Mouse (Mus musculus) heart, embryonic 13.5 days (tissue): Measurements from ENCODE around the gene Tmc5. TPM values are rescaled to one million over a fixed set of nuclear protein-coding genes. Genes with fewer than 3 reads are reported as not detected.

Experiments
- ATAC-seq: fragments of 200-750 bp; cut with Nextera tagmentation; 2 replicates; pipeline ENCODE4 v1.8.0; 2017; ENCODE audit warnings: moderate TSS enrichment; ENCODE audit not compliant: insufficient number of reproducible peaks, low FRiP score, low TSS enrichment; ENCODE audit errors: extremely low read depth
- H3K27ac ChIP-seq: fragments of 300-500 bp; sonication (generic); replicated peaks from 2 replicates; pipeline ENCODE4 v1.5.1; 2015; ENCODE audit warnings: moderate library complexity, mild to moderate bottlenecking, inconsistent platforms
- H3K27me3 ChIP-seq: fragments of 300-500 bp; sonication (generic); replicated peaks from 2 replicates; pipeline ENCODE4 v1.6.1; 2015; ENCODE audit warnings: mild to moderate bottlenecking, inconsistent platforms
- H3K36me3 ChIP-seq: fragments of 300-500 bp; sonication (generic); 2 replicates; pipeline ENCODE4 v1.6.1; 2015; ENCODE audit warnings: mild to moderate bottlenecking, inconsistent platforms
- H3K4me1 ChIP-seq: fragments of 300-500 bp; sonication (generic); 2 replicates; pipeline ENCODE4 v1.6.1; 2015; ENCODE audit warnings: inconsistent platforms
- H3K4me2 ChIP-seq: fragments of 300-500 bp; sonication (generic); 2 replicates; pipeline ENCODE4 v1.6.1; 2015; ENCODE audit warnings: inconsistent platforms, mild to moderate bottlenecking, moderate library complexity
- H3K4me3 ChIP-seq: fragments of 300-500 bp; sonication (generic); 2 replicates; pipeline ENCODE4 v1.5.1; 2015; ENCODE audit warnings: moderate library complexity, mild to moderate bottlenecking, inconsistent platforms
- H3K9ac ChIP-seq: fragments of 300-500 bp; sonication (generic); 2 replicates; pipeline ENCODE4 v1.6.1; 2015; ENCODE audit warnings: inconsistent platforms, mild to moderate bottlenecking, moderate library complexity
- H3K9me3 ChIP-seq: fragments of 300-500 bp; sonication (generic); 2 replicates; pipeline ENCODE4 v1.6.1; 2016; ENCODE audit warnings: inconsistent platforms
- WGBS: fragments of 180-500 bp; shearing (Covaris S2); methylation state at CpG from one replicate; pipeline ENCODE4 v1.1.7; 2015; ENCODE audit warnings: mixed read lengths; 5-methylcytosine and 5-hydroxymethylcytosine counted together
- polyA plus RNA-seq: library from polyadenylated mRNA; unstranded; fragments of >200 nt; fragmentation: Nextera tagmentation; extraction: Ambion mirVana; gene quantifications from 2 replicates; pipeline ENCODE4 v1.2.1, GENCODE M21; 2015

Tmc5 gene
- polyA plus RNA-seq, 1 experiment from 2014 or later, result 0.04 TPM

DNA sequence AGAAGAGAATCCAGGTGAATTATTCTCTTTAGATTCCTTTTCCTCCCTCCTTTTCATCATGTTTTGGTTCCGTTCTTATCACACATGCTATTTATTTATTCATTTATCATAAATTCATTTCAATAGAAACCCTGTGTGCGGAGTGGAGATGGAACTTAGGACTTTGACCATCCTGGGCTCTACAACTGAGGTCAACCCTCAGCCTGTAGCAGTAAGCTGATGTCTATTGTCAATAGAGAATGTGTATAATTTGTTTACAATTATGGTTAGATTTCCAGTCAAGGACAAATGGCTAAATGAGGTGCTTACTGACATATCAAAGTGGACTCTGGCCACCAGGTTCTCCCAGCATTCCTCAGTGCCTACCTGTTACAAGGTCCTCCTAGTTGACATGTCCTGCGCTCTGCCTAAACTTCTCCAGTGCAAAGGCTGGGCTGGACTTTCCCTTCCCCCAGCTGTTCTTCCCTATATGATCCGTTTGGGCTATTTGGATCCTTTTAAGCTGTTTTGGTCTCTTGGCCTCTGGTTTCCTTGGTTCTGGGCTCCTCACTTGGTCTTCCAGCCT, 14.2 kb downstream of the Tmc5 start:
- 80% methylated on average over 4 of the region's 4 CpGs for WGBS
- Histone ChIP-seq H3K4me1 (no peaks in the 10 kb centered on the region), H3K27ac (no peak overlapping the region), H3K4me2 (no peak overlapping the region), H3K36me3 (no peaks in the 10 kb centered on the region), H3K27me3 (peaks cover 29% of the 10 kb centered on the region), H3K4me3 (no peak overlapping the region), H3K9me3 (0 out of 2 replicates have a peak, but pooled peaks cover 4% of the 10 kb centered on the region), H3K9ac (no peak overlapping the region)
- no peak for ATAC-seq

DNA sequence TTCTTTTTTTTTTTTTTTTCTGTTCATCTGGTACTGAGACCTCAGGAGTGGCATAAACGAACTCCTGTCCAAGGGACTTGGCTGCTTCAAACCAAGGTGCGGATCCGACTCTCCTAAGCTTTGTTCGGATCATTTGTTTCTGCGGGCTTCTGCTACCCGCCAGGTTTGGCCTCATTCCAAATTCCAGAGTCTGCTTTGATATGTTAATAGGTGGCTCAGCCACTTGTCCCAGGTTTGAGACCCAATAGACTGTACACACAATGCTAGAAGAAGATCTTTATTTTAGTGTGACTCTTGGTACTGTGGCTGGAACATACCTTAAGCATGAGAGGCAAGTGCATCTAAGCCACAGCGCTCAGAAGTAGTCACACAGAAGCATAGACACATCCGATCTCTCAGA, 14.8 kb downstream of the Tmc5 start:
- Histone ChIP-seq H3K4me2 (no peak overlapping the region), H3K4me1 (no peaks in the 10 kb centered on the region), H3K36me3 (no peaks in the 10 kb centered on the region), H3K4me3 (no peak overlapping the region), H3K27ac (no peak overlapping the region), H3K9ac (no peak overlapping the region), H3K9me3 (no peaks in the 10 kb centered on the region), H3K27me3 (peaks cover 29% of the 10 kb centered on the region)
- 70% methylated on average over 8 of the region's 8 CpGs for WGBS
- ATAC-seq, result no peak

DNA sequence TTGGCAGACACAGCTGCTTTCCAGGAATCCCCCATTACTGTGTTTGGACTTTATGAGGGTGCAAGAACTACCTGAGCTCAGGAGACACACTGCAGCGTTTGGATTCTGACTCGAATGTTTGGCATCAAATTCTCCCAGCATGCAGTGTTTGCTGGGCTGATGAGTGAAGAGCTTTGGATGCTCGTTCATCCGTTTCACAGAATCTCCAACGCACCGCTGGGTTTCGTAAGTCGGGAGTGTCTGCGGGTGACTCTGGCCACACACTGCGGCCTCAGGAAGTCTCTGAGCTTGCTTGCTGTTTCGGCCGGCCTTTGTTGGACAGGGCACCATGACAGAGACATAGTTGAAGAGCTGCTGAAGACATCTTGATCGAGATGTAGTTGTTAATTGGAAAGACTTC, 17.0 kb downstream of the Tmc5 start:
- ATAC-seq, result no peak
- H3K9me3 ChIP-seq, result no peaks in the 10 kb centered on the region
- peaks cover 29% of the 10 kb centered on the region for H3K27me3 ChIP-seq
- 66% methylated on average over 13 of the region's 13 CpGs for WGBS
- H3K27ac ChIP-seq, result no peak overlapping the region
- H3K36me3 ChIP-seq, result no peaks in the 10 kb centered on the region
- no peak overlapping the region for H3K9ac ChIP-seq
- no peak overlapping the region for H3K4me3 ChIP-seq
- no peak overlapping the region for H3K4me2 ChIP-seq
- no peaks in the 10 kb centered on the region for H3K4me1 ChIP-seq

DNA sequence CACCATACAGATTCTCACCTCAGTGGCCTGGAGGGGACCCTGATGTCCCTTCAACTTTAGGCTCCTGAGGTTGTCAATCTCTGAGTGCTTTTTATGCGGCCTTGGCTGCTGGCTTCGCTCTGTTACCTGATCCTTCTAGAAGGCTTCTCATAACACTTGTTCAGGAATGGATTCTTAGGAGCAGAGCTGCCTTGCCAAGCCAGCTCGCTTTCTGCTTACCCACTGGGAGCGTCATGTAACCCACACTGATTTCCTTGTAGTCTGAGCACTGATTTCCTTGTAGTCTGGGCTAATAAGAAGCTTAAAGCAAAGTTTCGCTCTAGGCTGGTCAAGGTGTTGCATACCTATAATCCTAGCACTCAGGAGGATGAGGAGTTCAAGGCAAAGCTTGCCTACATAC, 21.0 kb downstream of the Tmc5 start:
- 74% methylated on average over 5 of the region's 5 CpGs for WGBS
- no peak overlapping the region for H3K9ac ChIP-seq
- peaks cover 14% of the 10 kb centered on the region for H3K27me3 ChIP-seq
- H3K4me2 ChIP-seq, result no peak overlapping the region
- H3K4me1 ChIP-seq, result no peaks in the 10 kb centered on the region
- no peaks in the 10 kb centered on the region for H3K9me3 ChIP-seq
- no peak for ATAC-seq
- no peaks in the 10 kb centered on the region for H3K36me3 ChIP-seq
- no peak overlapping the region for H3K27ac ChIP-seq
- H3K4me3 ChIP-seq, result no peak overlapping the region

DNA sequence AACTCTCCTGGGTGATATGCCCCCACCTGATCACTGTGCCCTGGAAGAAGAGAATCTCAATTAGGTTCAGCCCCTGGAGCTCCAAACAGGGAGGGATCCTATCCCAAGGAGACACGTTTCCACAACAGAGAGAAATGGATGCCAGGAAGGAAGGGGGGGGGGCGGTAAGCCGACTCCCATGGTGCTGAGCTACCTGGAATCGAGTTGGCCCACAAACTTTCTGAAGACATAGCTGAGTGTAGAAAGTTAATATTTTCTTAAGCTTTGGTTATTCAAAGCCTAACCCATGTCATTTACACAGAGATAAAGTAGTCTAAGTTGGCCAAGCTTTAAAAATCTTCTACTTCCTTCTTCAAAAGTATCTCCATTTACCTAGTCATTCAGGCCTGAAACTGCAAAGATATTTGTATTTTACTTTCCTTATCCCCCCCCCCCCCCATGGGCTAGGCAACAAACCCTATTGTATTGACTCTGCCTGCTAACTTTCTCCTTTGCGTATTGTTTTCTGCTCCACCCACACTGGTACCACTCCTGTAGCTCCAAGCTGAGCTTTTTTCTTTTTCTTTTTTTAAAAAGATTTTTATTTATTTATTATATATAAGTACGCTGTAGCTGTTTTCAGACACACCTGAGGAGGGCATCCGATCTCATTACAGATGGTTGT, 23.3 kb downstream of the Tmc5 start:
- Histone ChIP-seq H3K4me2 (no peak overlapping the region), H3K4me3 (no peak overlapping the region), H3K27me3 (peaks cover 19% of the 10 kb centered on the region; the same call in 1 of the 2 replicates), H3K36me3 (no peaks in the 10 kb centered on the region), H3K4me1 (no peaks in the 10 kb centered on the region), H3K9ac (no peak overlapping the region), H3K9me3 (no peaks in the 10 kb centered on the region), H3K27ac (no peak overlapping the region)
- no peak for ATAC-seq
- 79% methylated on average over 7 of the region's 7 CpGs for WGBS

DNA sequence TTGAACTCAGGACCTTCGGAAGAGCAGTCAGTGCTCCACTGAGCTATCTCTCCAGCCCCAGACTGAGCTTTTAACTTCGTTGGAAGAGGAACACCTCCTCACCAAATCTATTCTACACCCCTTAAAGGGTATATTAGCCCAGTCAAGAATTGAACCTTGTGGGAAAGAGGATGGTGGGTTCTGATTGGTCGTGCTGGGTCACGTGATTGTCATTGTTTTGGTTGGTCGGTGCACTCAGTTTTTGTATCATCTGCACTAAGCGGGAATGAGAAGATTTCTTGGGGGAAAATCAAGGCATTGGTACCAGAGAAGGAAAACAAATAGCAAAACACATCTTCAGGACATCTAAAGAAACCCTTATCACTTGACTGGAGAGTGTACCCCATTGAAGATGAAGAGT, 24.0 kb downstream of the Tmc5 start:
- no peak overlapping the region for H3K9ac ChIP-seq
- H3K4me1 ChIP-seq, result no peaks in the 10 kb centered on the region
- H3K4me2 ChIP-seq, result no peak overlapping the region
- ATAC-seq, result no peak
- H3K36me3 ChIP-seq, result no peaks in the 10 kb centered on the region
- WGBS, result 75% methylated on average over 6 of the region's 6 CpGs
- H3K27me3 ChIP-seq, result peaks cover 24% of the 10 kb centered on the region
- no peak overlapping the region for H3K4me3 ChIP-seq
- no peaks in the 10 kb centered on the region for H3K9me3 ChIP-seq
- H3K27ac ChIP-seq, result no peak overlapping the region

DNA sequence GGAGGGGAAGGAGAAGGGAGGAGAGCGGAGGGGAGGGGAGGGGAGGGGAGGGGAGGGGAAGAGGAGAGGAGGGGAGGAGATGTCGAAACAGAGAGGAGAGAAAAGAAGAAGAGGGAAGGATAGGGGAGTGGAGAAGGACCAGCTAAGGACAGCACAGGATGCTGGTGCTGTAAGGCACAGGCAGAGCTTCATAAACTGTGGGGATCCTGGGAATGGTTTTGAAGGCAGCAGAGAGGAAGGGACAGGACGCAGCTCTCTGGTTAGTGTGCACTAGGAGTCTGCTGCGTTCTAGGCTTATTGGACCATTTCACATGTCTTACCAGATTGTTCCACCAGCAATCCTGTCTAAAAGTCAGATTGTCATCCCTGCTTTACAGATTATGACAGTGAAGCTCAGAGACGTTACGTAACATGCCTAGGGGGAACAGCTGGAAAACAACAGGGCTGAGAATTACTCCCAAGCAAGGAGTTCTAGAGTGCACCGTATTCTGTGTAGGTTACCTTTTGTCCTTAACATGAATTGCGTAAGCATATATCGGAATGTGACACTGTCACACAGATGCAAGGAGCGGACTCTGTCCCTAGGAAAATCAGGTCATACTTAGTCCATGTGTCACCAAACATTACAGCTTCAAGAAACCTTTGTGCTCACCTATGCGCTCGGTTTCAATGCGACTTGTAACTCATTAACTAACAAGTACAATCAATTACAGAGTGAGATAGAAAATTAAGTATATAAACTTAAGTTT, 30.6 kb downstream of the Tmc5 start:
- no peak for ATAC-seq
- no peak overlapping the region for H3K27ac ChIP-seq
- no peaks in the 10 kb centered on the region for H3K9me3 ChIP-seq
- H3K9ac ChIP-seq, result no peak overlapping the region
- no peaks in the 10 kb centered on the region for H3K4me1 ChIP-seq
- no peaks in the 10 kb centered on the region for H3K36me3 ChIP-seq
- no peak overlapping the region for H3K4me2 ChIP-seq
- 70% methylated on average over 13 of the region's 13 CpGs for WGBS
- peaks cover 43% of the 10 kb centered on the region for H3K27me3 ChIP-seq
- H3K4me3 ChIP-seq, result no peak overlapping the region

DNA sequence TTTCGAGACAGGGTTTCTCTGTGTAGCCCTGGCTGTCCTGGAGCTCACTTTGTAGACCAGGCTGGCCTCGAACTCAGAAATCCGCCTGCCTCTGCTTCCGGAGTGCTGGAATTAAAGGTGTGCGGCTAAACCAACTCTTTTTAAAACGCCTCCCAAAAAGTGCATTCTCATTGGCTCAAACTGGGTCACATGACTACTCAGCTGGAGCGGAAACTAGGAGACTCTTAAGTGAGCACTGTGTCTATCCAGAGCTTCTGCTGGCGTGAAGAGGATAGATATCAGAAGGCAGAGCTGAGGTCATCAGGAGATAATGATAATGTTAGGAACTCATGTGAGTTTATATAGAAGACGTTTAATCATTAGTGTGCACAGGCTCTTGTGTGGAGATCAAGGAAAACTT, 36.0 kb downstream of the Tmc5 start:
- Histone ChIP-seq H3K27ac (no peak overlapping the region), H3K4me3 (no peak overlapping the region), H3K27me3 (0 out of 2 replicates have a peak, but pooled peaks cover 5% of the 10 kb centered on the region), H3K9me3 (no peaks in the 10 kb centered on the region), H3K4me2 (no peak overlapping the region), H3K9ac (no peak overlapping the region), H3K4me1 (no peaks in the 10 kb centered on the region), H3K36me3 (no peaks in the 10 kb centered on the region)
- WGBS, result 67% methylated on average over 9 of the region's 9 CpGs
- no peak for ATAC-seq

DNA sequence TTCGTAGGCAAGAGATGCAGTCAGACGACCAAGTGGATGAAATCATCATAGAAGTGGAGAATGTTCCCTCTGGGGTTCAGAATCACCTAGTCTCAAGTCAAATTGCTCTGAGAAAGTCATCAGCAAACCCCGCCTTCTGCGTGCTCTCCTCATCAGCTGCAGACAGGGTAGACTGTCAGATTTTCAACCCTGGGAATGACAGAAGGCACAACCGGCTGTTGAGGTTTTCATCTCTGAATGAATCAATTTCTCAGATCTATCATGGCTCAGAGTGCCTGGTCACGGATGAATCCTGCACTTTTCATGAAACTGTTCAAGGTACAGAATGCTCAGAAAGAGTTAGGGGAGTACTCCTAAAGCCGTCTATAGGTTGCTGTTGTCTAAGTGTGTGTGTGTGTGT, 36.9 kb downstream of the Tmc5 start:
- H3K4me1 ChIP-seq, result no peaks in the 10 kb centered on the region
- ATAC-seq, result no peak

DNA sequence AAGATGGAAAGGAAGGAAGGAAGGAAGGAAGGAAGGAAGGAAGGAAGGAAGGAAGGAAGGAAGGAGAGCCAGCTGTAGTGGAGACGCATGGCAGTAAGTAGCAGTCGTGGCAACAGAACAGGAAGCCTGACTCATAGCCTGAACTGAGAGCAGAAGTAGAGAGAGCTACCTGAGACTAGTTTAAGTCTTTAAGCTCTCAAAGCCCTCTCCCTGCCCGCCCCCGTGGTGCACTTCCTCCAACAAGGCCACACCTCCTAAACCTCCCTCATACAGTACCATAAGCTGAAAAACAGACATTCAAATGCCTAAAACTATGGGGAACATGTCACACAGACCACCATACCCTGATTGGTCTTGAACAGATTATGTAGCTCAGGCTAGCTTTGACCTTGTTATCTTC, 40.4 kb downstream of the Tmc5 start:
- Histone ChIP-seq H3K4me3 (no peak overlapping the region), H3K9me3 (no peaks in the 10 kb centered on the region; the same call in 1 of the 2 replicates), H3K27ac (no peak overlapping the region), H3K36me3 (no peaks in the 10 kb centered on the region), H3K4me1 (no peaks in the 10 kb centered on the region), H3K9ac (no peak overlapping the region), H3K27me3 (no peaks in the 10 kb centered on the region), H3K4me2 (no peak overlapping the region)
- no peak for ATAC-seq
- WGBS, result 40% methylated on average over 4 of the region's 4 CpGs

More for the DNA sequence above, 36.9 kb downstream of the Tmc5 start:
- Histone ChIP-seq H3K27me3 (no peaks in the 10 kb centered on the region), H3K4me3 (no peak overlapping the region), H3K4me2 (no peak overlapping the region), H3K9me3 (no peaks in the 10 kb centered on the region), H3K36me3 (no peaks in the 10 kb centered on the region), H3K9ac (no peak overlapping the region), H3K27ac (no peak overlapping the region)
- 74% methylated on average over 7 of the region's 7 CpGs for WGBS

DNA sequence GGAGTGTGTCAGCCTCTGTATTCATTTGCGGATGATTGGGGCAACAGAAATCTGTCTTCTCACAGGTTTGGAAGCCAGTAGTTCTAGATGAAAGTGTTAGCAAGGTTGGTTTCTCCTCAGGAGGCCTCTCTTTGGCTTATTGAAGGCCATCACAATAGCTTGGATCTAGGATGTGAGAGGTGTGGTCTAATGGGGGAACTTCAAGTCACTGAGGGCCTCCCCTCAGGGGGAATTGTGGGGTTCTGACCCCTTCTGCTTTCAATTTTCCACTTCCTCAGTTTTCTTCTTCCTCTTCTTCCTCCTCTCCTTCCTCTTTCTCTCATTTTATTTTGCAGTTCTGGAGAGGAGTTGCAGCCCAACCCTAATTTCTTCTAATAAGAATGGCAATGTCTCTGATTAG, 49.1 kb downstream of the Tmc5 start:
- Histone ChIP-seq H3K27ac (no peak overlapping the region), H3K36me3 (no peaks in the 10 kb centered on the region), H3K27me3 (peaks cover 26% of the 10 kb centered on the region), H3K4me2 (no peak overlapping the region), H3K9me3 (no peaks in the 10 kb centered on the region), H3K4me3 (no peak overlapping the region), H3K9ac (no peak overlapping the region), H3K4me1 (no peaks in the 10 kb centered on the region)
- ATAC-seq, result no peak
- WGBS, result 78% methylated on average over 1 of the region's 1 CpGs
